Mouse (Mus musculus): ENCODE measurements around the gene Gm21317. TPM values are rescaled to one million over a fixed set of nuclear protein-coding genes. Genes with fewer than 3 reads are reported as not detected.
"Not testable (repeated sequence)": the region's sequence is repeated elsewhere in the genome, so short reads cannot be mapped to it uniquely, and the experiment has no call there.

Gene Gm21317
- polyA plus RNA-seq (2014; fragmentation: Nextera tagmentation; extraction: Ambion mirVana), result not detected in 2 replicates

DNA sequence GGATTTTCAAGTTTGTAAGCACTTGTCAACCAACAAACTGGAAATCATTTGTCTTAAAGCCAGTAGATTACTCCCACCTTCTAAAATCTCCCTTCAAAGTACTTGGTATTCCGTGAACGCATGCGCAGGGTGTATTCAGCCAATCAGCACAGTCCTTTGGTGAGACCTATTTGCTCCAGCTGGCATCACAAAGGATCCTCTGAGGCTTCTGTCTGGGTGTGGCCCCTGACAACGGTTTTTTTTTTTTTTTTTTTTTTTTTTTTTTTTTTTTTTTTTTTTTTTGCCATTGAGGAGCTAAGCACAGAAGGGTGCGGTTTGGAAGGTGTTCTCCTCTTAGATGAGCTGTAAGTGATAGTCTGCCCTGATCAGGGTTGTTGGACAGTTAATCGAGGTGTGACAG lies at the start of gene Gm21317:
TSS of gene Gm21317 (plus strand) at position 301 of the 400 bp plus-strand sequence.
- not testable (repeated sequence) for DNase-seq (ENCODE audit: low spot score, missing footprints)

More for the DNA sequence above, at the start of gene Gm21317:
- H3K4me2 ChIP-seq; H3K27ac ChIP-seq (ENCODE audit: low read depth, low read length); H3K9me3 ChIP-seq (ENCODE audit: control insufficient read depth, low read length); H3K4me3 ChIP-seq (ENCODE audit: low read depth, low read length); ATAC-seq (ENCODE audit: low FRiP score); H3K27me3 ChIP-seq (ENCODE audit: control insufficient read depth, insufficient read depth, low read length); H3K4me1 ChIP-seq (ENCODE audit: control insufficient read depth, insufficient read depth, low read length); H3K36me3 ChIP-seq (ENCODE audit: control insufficient read depth, insufficient read depth, low read length); H3K9ac ChIP-seq (ENCODE audit: low read length): not testable (repeated sequence)
- WGBS, result no CpG with 5 or more reads among the region's 6 CpGs

Measured in midbrain, embryonic 11.5 days (tissue).